Mouse (Mus musculus) forebrain, embryonic 12.5 days (tissue): ENCODE measurements at regions not wholly inside any gene's neighbourhood (a gene's known extent, or its start where the extent isn't known, plus 50 kb on each side); places are given as distances from the start of the nearest gene placed in this dataset.
A peak's percentile ranks its signal among the peaks of the same experiment; 100 is the strongest.

Experiments
- ATAC-seq: fragments of 200-750 bp; cut with Nextera tagmentation; 2 replicates; pipeline ENCODE4 v1.8.0; 2017; ENCODE audit warnings: moderate TSS enrichment; ENCODE audit not compliant: low FRiP score
- H3K27ac ChIP-seq: fragments of 300-500 bp; sonication (generic); 2 replicates; pipeline ENCODE4 v1.5.1; 2016; ENCODE audit warnings: mild to moderate bottlenecking
- H3K27me3 ChIP-seq: fragments of 300-500 bp; sonication (generic); 2 replicates; pipeline ENCODE4 v1.6.1; 2016; ENCODE audit warnings: mild to moderate bottlenecking
- H3K36me3 ChIP-seq: fragments of 300-500 bp; sonication (generic); replicated peaks from 2 replicates; pipeline ENCODE4 v1.6.1; 2016; ENCODE audit warnings: mild to moderate bottlenecking
- H3K4me1 ChIP-seq: fragments of 300-500 bp; sonication (generic); 2 replicates; pipeline ENCODE4 v1.6.1; 2016
- H3K4me2 ChIP-seq: fragments of 300-500 bp; sonication (generic); 2 replicates; pipeline ENCODE4 v1.6.1; 2016; ENCODE audit warnings: mild to moderate bottlenecking, moderate library complexity
- H3K4me3 ChIP-seq: fragments of 300-500 bp; sonication (generic); replicated peaks from 2 replicates; pipeline ENCODE4 v1.5.1; 2016; ENCODE audit warnings: mild to moderate bottlenecking
- H3K9ac ChIP-seq: fragments of 300-500 bp; sonication (generic); 2 replicates; pipeline ENCODE4 v1.6.1; 2016; ENCODE audit warnings: mild to moderate bottlenecking
- H3K9me3 ChIP-seq: fragments of 300-500 bp; sonication (generic); 2 replicates; pipeline ENCODE4 v1.6.1; 2016
- WGBS: fragments of 180-500 bp; shearing (Covaris S2); methylation state at CpG from one replicate; pipeline ENCODE4 v1.1.7; 2016; 5-methylcytosine and 5-hydroxymethylcytosine counted together

GRCm38 (mm10) chr16:5382930-5383329, 127.1 kb upstream of the Eef2kmt start:
- peaks cover 9% of the 10 kb centered on the region for H3K4me1 ChIP-seq
- no peak for ATAC-seq
- no peaks in the 10 kb centered on the region for H3K9me3 ChIP-seq
- no peak overlapping the region for H3K4me3 ChIP-seq
- H3K27ac ChIP-seq = no peak overlapping the region
- no peaks in the 10 kb centered on the region for H3K27me3 ChIP-seq
- WGBS = 42% methylated on average over 4 of the region's 4 CpGs
- no peak overlapping the region for H3K4me2 ChIP-seq
- no peaks in the 10 kb centered on the region for H3K36me3 ChIP-seq
- no peak overlapping the region for H3K9ac ChIP-seq

- WGBS = 34% methylated on average over 6 of the region's 6 CpGs
- no peaks in the 10 kb centered on the region for H3K27me3 ChIP-seq
- no peak overlapping the region for H3K9ac ChIP-seq
- H3K36me3 ChIP-seq = no peaks in the 10 kb centered on the region
- H3K4me2 ChIP-seq = no peak overlapping the region
- no peaks in the 10 kb centered on the region for H3K9me3 ChIP-seq
- no peak for ATAC-seq
- peaks cover 9% of the 10 kb centered on the region for H3K4me1 ChIP-seq
- no peak overlapping the region for H3K27ac ChIP-seq
- H3K4me3 ChIP-seq = no peak overlapping the region
Observed at GRCm38 (mm10) chr16:5382228-5382884, 126.6 kb upstream of the Eef2kmt start.

GRCm38 (mm10) chr16:5380626-5381025, 124.8 kb upstream of the Eef2kmt start:
- Histone ChIP-seq H3K4me2 (no peak overlapping the region), H3K27me3 (no peaks in the 10 kb centered on the region), H3K27ac (no peak overlapping the region), H3K36me3 (no peaks in the 10 kb centered on the region), H3K4me3 (no peak overlapping the region), H3K9ac (no peak overlapping the region), H3K9me3 (no peaks in the 10 kb centered on the region), H3K4me1 (peaks cover 9% of the 10 kb centered on the region)
- ATAC-seq = no peak
- 82% methylated on average over 3 of the region's 3 CpGs for WGBS

- H3K27me3 ChIP-seq = no peaks in the 10 kb centered on the region
- no peak overlapping the region for H3K4me2 ChIP-seq
- no peak overlapping the region for H3K27ac ChIP-seq
- H3K4me1 ChIP-seq = no peaks in the 10 kb centered on the region
- H3K9me3 ChIP-seq = no peaks in the 10 kb centered on the region
- 85% methylated on average over 3 of the region's 3 CpGs for WGBS
- H3K36me3 ChIP-seq = no peaks in the 10 kb centered on the region
- ATAC-seq = no peak
- H3K9ac ChIP-seq = no peak overlapping the region
- H3K4me3 ChIP-seq = no peak overlapping the region
Observed at GRCm38 (mm10) chr16:5377001-5377400, 121.2 kb upstream of the Eef2kmt start.

- Histone ChIP-seq H3K27ac (no peak overlapping the region), H3K4me3 (no peak overlapping the region), H3K4me2 (no peak overlapping the region), H3K4me1 (no peaks in the 10 kb centered on the region), H3K27me3 (no peaks in the 10 kb centered on the region), H3K36me3 (no peaks in the 10 kb centered on the region), H3K9me3 (no peaks in the 10 kb centered on the region), H3K9ac (no peak overlapping the region)
- WGBS = 45% methylated on average over 6 of the region's 6 CpGs
- no peak for ATAC-seq
Observed at GRCm38 (mm10) chr16:5374818-5375605, 119.2 kb upstream of the Eef2kmt start.

- 85% methylated on average over 4 of the region's 4 CpGs for WGBS
- Histone ChIP-seq H3K9me3 (no peaks in the 10 kb centered on the region), H3K27ac (no peak overlapping the region), H3K36me3 (no peaks in the 10 kb centered on the region), H3K4me1 (peaks cover 6% of the 10 kb centered on the region; the same call in 1 of the 2 replicates), H3K9ac (no peak overlapping the region), H3K4me3 (no peak overlapping the region), H3K27me3 (no peaks in the 10 kb centered on the region), H3K4me2 (no peak overlapping the region)
- ATAC-seq = no peak
Observed at GRCm38 (mm10) chr16:5371175-5371893, 115.6 kb upstream of the Eef2kmt start.

GRCm38 (mm10) chr16:5370496-5370895, 114.7 kb upstream of the Eef2kmt start:
- ATAC-seq = no peak
- no peaks in the 10 kb centered on the region for H3K27me3 ChIP-seq
- H3K4me1 ChIP-seq = peaks cover 6% of the 10 kb centered on the region; the same call in 1 of the 2 replicates
- H3K4me3 ChIP-seq = no peak overlapping the region
- no peaks in the 10 kb centered on the region for H3K36me3 ChIP-seq
- no peak overlapping the region for H3K27ac ChIP-seq
- no peaks in the 10 kb centered on the region for H3K9me3 ChIP-seq
- H3K9ac ChIP-seq = no peak overlapping the region
- H3K4me2 ChIP-seq = no peak overlapping the region

GRCm38 (mm10) chr16:5368897-5369558, 113.2 kb upstream of the Eef2kmt start:
- no peaks in the 10 kb centered on the region for H3K9me3 ChIP-seq
- H3K27me3 ChIP-seq = no peaks in the 10 kb centered on the region
- no peak overlapping the region for H3K9ac ChIP-seq
- no peak overlapping the region for H3K4me2 ChIP-seq
- WGBS = 32% methylated on average over 7 of the region's 7 CpGs
- H3K4me3 ChIP-seq = no peak overlapping the region
- no peak overlapping the region for H3K27ac ChIP-seq
- H3K4me1 ChIP-seq = peaks cover 6% of the 10 kb centered on the region; the same call in 1 of the 2 replicates
- no peaks in the 10 kb centered on the region for H3K36me3 ChIP-seq
- peak; percentile 69; the same call in 1 of the 2 replicates for ATAC-seq

GRCm38 (mm10) chr16:5368357-5368756, 112.6 kb upstream of the Eef2kmt start:
- WGBS = 78% methylated on average over 8 of the region's 8 CpGs
- no peaks in the 10 kb centered on the region for H3K27me3 ChIP-seq
- peaks cover 6% of the 10 kb centered on the region; the same call in 1 of the 2 replicates for H3K4me1 ChIP-seq
- H3K4me3 ChIP-seq = no peak overlapping the region
- H3K4me2 ChIP-seq = no peak overlapping the region
- H3K36me3 ChIP-seq = no peaks in the 10 kb centered on the region
- H3K9me3 ChIP-seq = no peaks in the 10 kb centered on the region
- no peak for ATAC-seq
- no peak overlapping the region for H3K27ac ChIP-seq
- no peak overlapping the region for H3K9ac ChIP-seq

GRCm38 (mm10) chr16:5367581-5368119, 111.9 kb upstream of the Eef2kmt start:
- Histone ChIP-seq H3K4me1 (peaks cover 6% of the 10 kb centered on the region; the same call in 1 of the 2 replicates), H3K27me3 (no peaks in the 10 kb centered on the region), H3K4me3 (no peak overlapping the region), H3K9me3 (no peaks in the 10 kb centered on the region), H3K4me2 (no peak overlapping the region), H3K27ac (no peak overlapping the region), H3K9ac (no peak overlapping the region), H3K36me3 (no peaks in the 10 kb centered on the region)
- no peak for ATAC-seq
- WGBS = 91% methylated on average over 10 of the region's 10 CpGs

GRCm38 (mm10) chr16:5366021-5366420, 110.2 kb upstream of the Eef2kmt start:
- Histone ChIP-seq H3K4me3 (no peak overlapping the region), H3K9me3 (no peaks in the 10 kb centered on the region), H3K27ac (no peak overlapping the region), H3K9ac (no peak overlapping the region), H3K36me3 (no peaks in the 10 kb centered on the region), H3K4me1 (peaks cover 6% of the 10 kb centered on the region; the same call in 1 of the 2 replicates), H3K27me3 (no peaks in the 10 kb centered on the region), H3K4me2 (no peak overlapping the region)
- 87% methylated on average over 3 of the region's 3 CpGs for WGBS
- no peak for ATAC-seq
